Mouse (Mus musculus): ENCODE measurements at regions not wholly inside any gene's neighbourhood (a gene's known extent, or its start where the extent isn't known, plus 50 kb on each side); places are given as distances from the start of the nearest gene placed in this dataset.

GRCm38 (mm10) chr13:58695964-58696363 is 85.3 kb upstream of the Slc28a3 start:
- WGBS = 89% methylated on average over 4 of the region's 4 CpGs
- Histone ChIP-seq H3K9me3 (replicated peaks; ENCODE audit: control insufficient read depth, low read length) (no peaks in the 10 kb centered on the region), H3K9ac (ENCODE audit: low read length) (no peak overlapping the region), H3K4me1 (ENCODE audit: control insufficient read depth, insufficient read depth, low read length) (peaks cover 6% of the 10 kb centered on the region; the same call in 1 of the 2 replicates), H3K4me3 (ENCODE audit: low read depth, low read length) (no peak overlapping the region), H3K36me3 (ENCODE audit: control insufficient read depth, insufficient read depth, low read length) (no peaks in the 10 kb centered on the region), H3K27me3 (replicated peaks; ENCODE audit: control insufficient read depth, insufficient read depth, low read length) (no peaks in the 10 kb centered on the region), H3K27ac (ENCODE audit: low read depth, low read length) (no peak overlapping the region), H3K4me2 (ENCODE audit: low read length) (no peak overlapping the region)
- DNase-seq (ENCODE audit: low spot score) (no peak), ATAC-seq (no peak)

- H3K4me3 ChIP-seq (ENCODE audit: low read depth, low read length) = no peak overlapping the region
- H3K27ac ChIP-seq (ENCODE audit: low read depth, low read length) = no peak overlapping the region
- no peaks in the 10 kb centered on the region for H3K27me3 ChIP-seq (replicated peaks; ENCODE audit: control insufficient read depth, insufficient read depth, low read length)
- DNase-seq (ENCODE audit: low spot score) (peak; percentile 86), ATAC-seq (peak; percentile 83)
- H3K36me3 ChIP-seq (ENCODE audit: control insufficient read depth, insufficient read depth, low read length) = no peaks in the 10 kb centered on the region
- H3K4me2 ChIP-seq (ENCODE audit: low read length) = no peak overlapping the region
- H3K4me1 ChIP-seq (ENCODE audit: control insufficient read depth, insufficient read depth, low read length) = peaks cover 13% of the 10 kb centered on the region; the same call in 1 of the 2 replicates
- no peaks in the 10 kb centered on the region for H3K9me3 ChIP-seq (replicated peaks; ENCODE audit: control insufficient read depth, low read length)
- no peak overlapping the region for H3K9ac ChIP-seq (ENCODE audit: low read length)
- 21% methylated on average over 8 of the region's 8 CpGs for WGBS
These were observed 89.3 kb upstream of the Slc28a3 start for GRCm38 (mm10) chr13:58700021-58700420.

- peak; percentile 64 for DNase-seq (ENCODE audit: low spot score)
- H3K27me3 ChIP-seq (replicated peaks; ENCODE audit: control insufficient read depth, insufficient read depth, low read length) = no peaks in the 10 kb centered on the region
- no peak overlapping the region for H3K4me2 ChIP-seq (ENCODE audit: low read length)
- 23% methylated on average over 4 of the region's 4 CpGs for WGBS
- no peaks in the 10 kb centered on the region for H3K36me3 ChIP-seq (ENCODE audit: control insufficient read depth, insufficient read depth, low read length)
- no peak overlapping the region for H3K9ac ChIP-seq (ENCODE audit: low read length)
- H3K27ac ChIP-seq (ENCODE audit: low read depth, low read length) = no peak overlapping the region
- ATAC-seq = peak; percentile 68
- no peaks in the 10 kb centered on the region for H3K9me3 ChIP-seq (replicated peaks; ENCODE audit: control insufficient read depth, low read length)
- no peak overlapping the region for H3K4me3 ChIP-seq (ENCODE audit: low read depth, low read length)
- peaks cover 12% of the 10 kb centered on the region; the same call in 1 of the 2 replicates for H3K4me1 ChIP-seq (ENCODE audit: control insufficient read depth, insufficient read depth, low read length)
These were observed 93.5 kb upstream of the Slc28a3 start for GRCm38 (mm10) chr13:58704141-58704540.

DNA sequence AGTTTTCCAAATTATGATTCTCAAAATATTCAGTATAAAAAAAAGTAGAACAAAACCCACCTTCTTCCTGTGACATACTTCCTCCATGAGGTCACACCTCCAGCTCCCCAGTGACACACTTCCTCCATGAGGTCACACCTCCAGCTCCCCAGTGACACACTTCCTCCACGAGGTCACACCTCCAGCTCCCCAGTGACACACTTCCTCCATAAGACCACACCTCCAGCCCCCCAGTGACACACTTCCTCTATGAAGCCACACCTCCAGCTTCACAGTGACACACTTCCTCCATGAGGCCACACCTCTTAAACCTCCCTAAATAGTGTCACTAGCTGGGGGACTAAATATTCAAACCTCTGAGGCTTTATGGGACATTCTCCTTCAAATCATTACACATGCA is 89.8 kb upstream of the Ntrk2 start:
- H3K27ac ChIP-seq (ENCODE audit: low read depth, low read length) = no peak overlapping the region
- WGBS = 71% methylated on average over 1 of the region's 1 CpGs
- H3K4me3 ChIP-seq (ENCODE audit: low read depth, low read length) = no peak overlapping the region
- H3K4me1 ChIP-seq (ENCODE audit: control insufficient read depth, insufficient read depth, low read length) = no peaks in the 10 kb centered on the region
- DNase-seq (ENCODE audit: low spot score) = no peak
- no peak overlapping the region for H3K9ac ChIP-seq (ENCODE audit: low read length)
- no peak overlapping the region for H3K4me2 ChIP-seq (ENCODE audit: low read length)
- H3K27me3 ChIP-seq (replicated peaks; ENCODE audit: control insufficient read depth, insufficient read depth, low read length) = no peaks in the 10 kb centered on the region
- H3K36me3 ChIP-seq (ENCODE audit: control insufficient read depth, insufficient read depth, low read length) = no peaks in the 10 kb centered on the region
- no peak for ATAC-seq
- H3K9me3 ChIP-seq (replicated peaks; ENCODE audit: control insufficient read depth, low read length) = no peaks in the 10 kb centered on the region

DNA sequence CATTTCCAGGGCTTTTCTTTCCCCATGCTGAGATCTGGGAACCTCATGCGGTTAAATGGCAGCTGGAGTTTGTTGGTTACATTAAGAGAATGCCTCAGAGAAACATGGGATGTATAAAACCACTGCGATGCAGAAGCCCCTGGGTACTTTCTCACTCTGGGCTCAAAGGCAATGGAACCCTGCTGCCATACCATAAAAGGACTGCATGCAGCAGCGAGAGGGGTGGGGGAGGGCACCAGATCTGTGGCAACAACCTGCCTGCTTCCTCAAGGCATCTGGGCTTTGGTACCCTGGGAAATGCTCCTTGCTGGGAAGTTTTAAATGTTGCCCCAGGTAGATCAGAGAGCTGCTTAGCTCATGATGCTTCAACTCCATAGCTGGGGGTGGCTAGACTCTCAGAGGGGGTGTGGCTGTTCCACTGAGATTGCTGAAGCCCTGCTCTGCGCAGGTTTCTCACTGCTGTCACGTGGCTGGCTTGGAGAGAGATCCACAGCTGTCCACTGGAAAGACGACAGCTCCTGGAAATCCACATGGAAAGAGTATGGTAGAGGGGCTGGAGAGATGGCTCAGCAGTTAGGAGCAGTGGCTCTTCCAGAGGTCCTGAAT is 75.8 kb upstream of the Ntrk2 start:
- no peak overlapping the region for H3K4me3 ChIP-seq (ENCODE audit: low read depth, low read length)
- H3K9ac ChIP-seq (ENCODE audit: low read length) = no peak overlapping the region
- 17% methylated on average over 6 of the region's 6 CpGs for WGBS
- H3K36me3 ChIP-seq (ENCODE audit: control insufficient read depth, insufficient read depth, low read length) = no peaks in the 10 kb centered on the region
- H3K4me1 ChIP-seq (ENCODE audit: control insufficient read depth, insufficient read depth, low read length) = 0 out of 2 replicates have a peak, but pooled peaks cover 2% of the 10 kb centered on the region
- no peak overlapping the region for H3K27ac ChIP-seq (ENCODE audit: low read depth, low read length)
- ATAC-seq (no peak), DNase-seq (ENCODE audit: low spot score) (peak; percentile 15)
- no peaks in the 10 kb centered on the region for H3K27me3 ChIP-seq (replicated peaks; ENCODE audit: control insufficient read depth, insufficient read depth, low read length)
- H3K4me2 ChIP-seq (ENCODE audit: low read length) = no peak overlapping the region
- H3K9me3 ChIP-seq (replicated peaks; ENCODE audit: control insufficient read depth, low read length) = no peaks in the 10 kb centered on the region

- H3K4me3 ChIP-seq (ENCODE audit: low read depth, low read length) = no peak overlapping the region
- DNase-seq (ENCODE audit: low spot score) = no peak
- H3K27me3 ChIP-seq (replicated peaks; ENCODE audit: control insufficient read depth, insufficient read depth, low read length) = no peaks in the 10 kb centered on the region
- no peak for ATAC-seq
- H3K27ac ChIP-seq (ENCODE audit: low read depth, low read length) = no peak overlapping the region
- H3K36me3 ChIP-seq (ENCODE audit: control insufficient read depth, insufficient read depth, low read length) = no peaks in the 10 kb centered on the region
- 0 out of 2 replicates have a peak, but pooled peaks cover 2% of the 10 kb centered on the region for H3K4me1 ChIP-seq (ENCODE audit: control insufficient read depth, insufficient read depth, low read length)
- H3K9ac ChIP-seq (ENCODE audit: low read length) = no peak overlapping the region
- no peaks in the 10 kb centered on the region for H3K9me3 ChIP-seq (replicated peaks; ENCODE audit: control insufficient read depth, low read length)
- no peak overlapping the region for H3K4me2 ChIP-seq (ENCODE audit: low read length)
- 85% methylated on average over 3 of the region's 3 CpGs for WGBS
These were observed 73.6 kb upstream of the Ntrk2 start for GRCm38 (mm10) chr13:58732776-58733175.

DNA sequence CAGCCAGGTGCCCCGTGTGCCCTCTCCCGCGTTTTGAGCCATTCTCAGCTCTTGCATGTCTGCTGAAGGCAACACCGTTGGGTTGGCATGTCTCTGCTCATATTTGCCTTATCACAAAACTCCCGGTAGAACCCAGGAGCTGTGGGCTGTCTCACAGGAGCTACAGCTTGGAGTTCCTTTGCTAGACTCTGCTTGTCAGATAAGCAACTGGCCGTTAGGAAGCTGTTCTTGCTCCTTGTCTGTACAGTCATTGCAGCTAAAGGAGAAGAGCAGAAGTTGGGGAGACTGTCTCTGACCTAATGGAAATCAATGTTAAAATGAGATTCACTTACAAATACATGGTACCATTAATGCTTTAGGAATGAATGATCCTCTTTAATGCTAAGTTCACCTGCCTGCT is 72.8 kb upstream of the Ntrk2 start:
- no peaks in the 10 kb centered on the region for H3K9me3 ChIP-seq (replicated peaks; ENCODE audit: control insufficient read depth, low read length)
- no peak for ATAC-seq
- H3K27me3 ChIP-seq (replicated peaks; ENCODE audit: control insufficient read depth, insufficient read depth, low read length) = no peaks in the 10 kb centered on the region
- H3K4me3 ChIP-seq (ENCODE audit: low read depth, low read length) = no peak overlapping the region
- DNase-seq (ENCODE audit: low spot score) = no peak
- 95% methylated on average over 6 of the region's 6 CpGs for WGBS
- H3K4me2 ChIP-seq (ENCODE audit: low read length) = no peak overlapping the region
- H3K4me1 ChIP-seq (ENCODE audit: control insufficient read depth, insufficient read depth, low read length) = 0 out of 2 replicates have a peak, but pooled peaks cover 2% of the 10 kb centered on the region
- no peak overlapping the region for H3K9ac ChIP-seq (ENCODE audit: low read length)
- H3K36me3 ChIP-seq (ENCODE audit: control insufficient read depth, insufficient read depth, low read length) = no peaks in the 10 kb centered on the region
- no peak overlapping the region for H3K27ac ChIP-seq (ENCODE audit: low read depth, low read length)

DNA sequence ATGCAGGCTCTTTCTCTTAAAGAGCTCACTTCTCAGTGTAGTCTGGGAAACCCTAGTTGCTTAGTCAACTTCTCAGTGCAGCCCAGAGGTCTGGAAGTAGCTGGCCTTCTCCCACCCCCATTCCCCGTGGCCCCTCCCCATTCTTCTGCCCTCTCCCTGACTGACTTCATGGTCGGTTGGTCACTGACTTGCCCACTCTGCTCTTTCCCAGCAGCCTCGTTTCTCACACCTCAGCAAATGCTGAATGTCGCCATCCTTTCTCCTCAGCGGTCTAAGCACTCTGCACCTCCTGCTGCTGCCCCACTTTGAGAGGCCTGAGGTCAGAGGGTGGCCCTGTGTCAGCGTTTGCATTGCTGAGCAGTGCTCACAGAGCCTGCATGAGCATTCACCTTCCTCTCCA is 70.8 kb upstream of the Ntrk2 start:
- ATAC-seq (no peak), DNase-seq (ENCODE audit: low spot score) (no peak)
- Histone ChIP-seq H3K27ac (ENCODE audit: low read depth, low read length) (no peak overlapping the region), H3K4me3 (ENCODE audit: low read depth, low read length) (no peak overlapping the region), H3K4me2 (ENCODE audit: low read length) (no peak overlapping the region), H3K36me3 (ENCODE audit: control insufficient read depth, insufficient read depth, low read length) (no peaks in the 10 kb centered on the region), H3K9ac (ENCODE audit: low read length) (no peak overlapping the region), H3K27me3 (replicated peaks; ENCODE audit: control insufficient read depth, insufficient read depth, low read length) (no peaks in the 10 kb centered on the region), H3K4me1 (ENCODE audit: control insufficient read depth, insufficient read depth, low read length) (0 out of 2 replicates have a peak, but pooled peaks cover under 1% of the 10 kb centered on the region), H3K9me3 (replicated peaks; ENCODE audit: control insufficient read depth, low read length) (no peaks in the 10 kb centered on the region)
- WGBS = 18% methylated on average over 6 of the region's 6 CpGs

DNA sequence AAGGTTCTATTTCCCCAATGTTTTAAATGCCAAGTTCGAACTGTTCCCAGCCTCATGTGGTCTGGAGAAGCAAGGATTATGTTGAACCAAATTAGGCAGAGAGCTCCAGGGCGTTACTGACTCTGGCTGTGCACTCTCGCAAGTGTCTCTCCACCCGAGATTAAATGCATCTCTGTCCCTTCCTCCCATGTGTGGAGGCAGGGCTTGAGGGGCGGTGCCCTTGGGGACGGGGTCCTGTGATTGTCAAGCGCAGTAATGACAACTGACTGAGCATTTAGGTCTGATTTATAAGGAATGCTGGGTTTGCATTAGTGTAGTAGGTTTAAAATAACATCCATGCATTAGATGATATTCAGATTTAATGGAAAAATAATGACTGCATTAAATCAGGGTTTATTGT is 65.6 kb upstream of the Ntrk2 start:
- H3K36me3 ChIP-seq (ENCODE audit: control insufficient read depth, insufficient read depth, low read length) = no peaks in the 10 kb centered on the region
- H3K9me3 ChIP-seq (replicated peaks; ENCODE audit: control insufficient read depth, low read length) = no peaks in the 10 kb centered on the region
- H3K9ac ChIP-seq (ENCODE audit: low read length) = no peak overlapping the region
- 62% methylated on average over 7 of the region's 7 CpGs for WGBS
- no peak for DNase-seq (ENCODE audit: low spot score)
- ATAC-seq = no peak
- H3K4me2 ChIP-seq (ENCODE audit: low read length) = no peak overlapping the region
- H3K27me3 ChIP-seq (replicated peaks; ENCODE audit: control insufficient read depth, insufficient read depth, low read length) = no peaks in the 10 kb centered on the region
- no peak overlapping the region for H3K27ac ChIP-seq (ENCODE audit: low read depth, low read length)
- H3K4me3 ChIP-seq (ENCODE audit: low read depth, low read length) = no peak overlapping the region
- no peaks in the 10 kb centered on the region for H3K4me1 ChIP-seq (ENCODE audit: control insufficient read depth, insufficient read depth, low read length)

Data from forebrain, embryonic 14.5 days (tissue).